Mouse (Mus musculus) liver, embryonic 13.5 days (tissue): ENCODE measurements around the gene Fsip1. TPM values are rescaled to one million over a fixed set of nuclear protein-coding genes. Genes with fewer than 3 reads are reported as not detected.
"Not testable (repeated sequence)": the region's sequence is repeated elsewhere in the genome, so short reads cannot be mapped to it uniquely, and the experiment has no call there.

Source experiments
- ATAC-seq: fragments of 200-750 bp; cut with Nextera tagmentation; 2 replicates; pipeline ENCODE4 v1.8.0; 2017; ENCODE audit warnings: low read depth, mild to moderate bottlenecking, moderate number of reproducible peaks, moderate library complexity
- DNase-seq: peaks from one replicate; pipeline ENCODE4 v3.0.0; 2022
- H3K27ac ChIP-seq: fragments of 300-500 bp; sonication (generic); 2 replicates; pipeline ENCODE4 v1.5.1; 2015; ENCODE audit warnings: moderate library complexity, mild to moderate bottlenecking, inconsistent platforms
- H3K27me3 ChIP-seq: fragments of 300-500 bp; sonication (generic); 2 replicates; pipeline ENCODE4 v1.6.1; 2015; ENCODE audit warnings: mild to moderate bottlenecking, inconsistent platforms
- H3K36me3 ChIP-seq: fragments of 300-500 bp; sonication (generic); 2 replicates; pipeline ENCODE4 v1.6.1; 2015; ENCODE audit warnings: mild to moderate bottlenecking, inconsistent platforms
- H3K4me1 ChIP-seq: fragments of 300-500 bp; sonication (generic); replicated peaks from 2 replicates; pipeline ENCODE4 v1.6.1; 2015; ENCODE audit warnings: inconsistent platforms
- H3K4me2 ChIP-seq: fragments of 300-500 bp; sonication (generic); 2 replicates; pipeline ENCODE4 v1.6.1; 2015; ENCODE audit warnings: inconsistent platforms, mild to moderate bottlenecking, moderate library complexity
- H3K4me3 ChIP-seq: fragments of 300-500 bp; sonication (generic); replicated peaks from 2 replicates; pipeline ENCODE4 v1.5.1; 2015; ENCODE audit warnings: mild to moderate bottlenecking, inconsistent platforms
- H3K9ac ChIP-seq: fragments of 300-500 bp; sonication (generic); 2 replicates; pipeline ENCODE4 v1.6.1; 2015; ENCODE audit warnings: mild to moderate bottlenecking, inconsistent platforms
- H3K9me3 ChIP-seq: fragments of 300-500 bp; sonication (generic); replicated peaks from 2 replicates; pipeline ENCODE4 v1.6.1; 2016; ENCODE audit warnings: inconsistent platforms
- WGBS: fragments of 180-500 bp; shearing (Covaris S2); methylation state at CpG from one replicate; pipeline ENCODE4 v1.1.7; 2015; ENCODE audit not compliant: insufficient replicate concordance; 5-methylcytosine and 5-hydroxymethylcytosine counted together
- polyA plus RNA-seq: library from polyadenylated mRNA; unstranded; fragments of >200 nt; fragmentation: Nextera tagmentation; extraction: Ambion mirVana; gene quantifications from 2 replicates; pipeline ENCODE4 v1.2.1, GENCODE M21; 2015

Fsip1 gene
- polyA plus RNA-seq = 0.13 and 0.16 TPM in 2 replicates

DNA sequence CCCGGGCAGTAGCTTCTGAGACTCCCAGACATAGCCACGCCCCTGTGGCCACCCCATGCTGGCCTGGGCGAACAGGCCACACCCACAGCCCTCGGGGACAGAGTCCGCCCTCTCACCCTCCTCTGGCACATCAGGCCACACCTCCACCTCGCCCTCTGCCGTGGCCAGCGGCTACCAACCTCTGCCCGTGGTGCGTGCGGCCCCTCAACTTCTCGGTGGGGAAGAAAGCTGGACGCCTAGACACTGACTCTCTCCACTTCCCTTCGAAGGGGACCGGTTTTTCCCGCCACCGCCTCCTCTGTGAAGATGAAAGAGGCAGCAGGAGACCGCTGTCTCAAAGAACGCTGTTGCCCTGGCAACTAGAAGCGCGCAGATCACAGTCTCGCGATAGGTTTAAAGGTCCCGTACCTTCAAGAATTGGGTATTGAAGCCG lies at the start of gene Fsip1:
Gene Fsip1, minus strand, starts transcription at position 346 of the 433 bp plus-strand sequence.
- DNase-seq = peak; percentile 64

DNA sequence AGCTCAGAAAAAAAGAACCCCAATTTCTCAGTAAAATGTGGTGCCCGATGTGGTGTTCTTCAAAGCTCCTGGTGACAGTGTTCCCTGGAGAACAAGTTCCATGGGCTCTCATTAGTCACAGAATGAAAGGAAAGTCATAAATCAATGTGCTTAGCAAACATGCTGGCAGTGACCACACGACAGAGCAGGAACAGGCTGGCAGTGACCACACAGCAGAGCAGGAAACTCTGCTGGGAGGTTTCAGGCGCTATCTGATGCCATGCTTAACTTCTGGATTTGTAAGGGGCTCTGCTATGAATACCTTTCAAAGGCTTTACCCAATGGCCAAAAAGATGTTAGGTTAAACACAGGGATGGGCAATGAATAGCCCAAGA lies 49.7 kb upstream of the Fsip1 start:
- H3K27me3 ChIP-seq = no peaks in the 10 kb centered on the region
- H3K4me2 ChIP-seq = no peak overlapping the region
- no peaks in the 10 kb centered on the region for H3K9me3 ChIP-seq
- H3K36me3 ChIP-seq = no peaks in the 10 kb centered on the region
- no peaks in the 10 kb centered on the region for H3K4me1 ChIP-seq
- peak overlapping the region; percentile 72 for H3K27ac ChIP-seq
- DNase-seq (no peak), ATAC-seq (0 out of 2 replicates have a peak, but pooled peaks have one; percentile 29)
- no peak overlapping the region for H3K4me3 ChIP-seq
- no peak overlapping the region for H3K9ac ChIP-seq
- 13% methylated on average over 3 of the region's 3 CpGs for WGBS

More for the DNA sequence above, at the start of gene Fsip1:
- Histone ChIP-seq H3K9me3 (no peaks in the 10 kb centered on the region), H3K4me2 (peak within 1 kb of the TSS; percentile 62), H3K27ac (no peak within 1 kb of the TSS), H3K36me3 (no peaks in the 10 kb centered on the region), H3K4me1 (peaks cover 6% of the 10 kb centered on the region; the same call in 1 of the 2 replicates), H3K27me3 (no peaks in the 10 kb centered on the region), H3K9ac (no peak within 1 kb of the TSS), H3K4me3 (peak within 1 kb of the TSS; percentile 56)
- WGBS = 1% methylated on average over 25 of the region's 25 CpGs
- ATAC-seq = peak; percentile 95

DNA sequence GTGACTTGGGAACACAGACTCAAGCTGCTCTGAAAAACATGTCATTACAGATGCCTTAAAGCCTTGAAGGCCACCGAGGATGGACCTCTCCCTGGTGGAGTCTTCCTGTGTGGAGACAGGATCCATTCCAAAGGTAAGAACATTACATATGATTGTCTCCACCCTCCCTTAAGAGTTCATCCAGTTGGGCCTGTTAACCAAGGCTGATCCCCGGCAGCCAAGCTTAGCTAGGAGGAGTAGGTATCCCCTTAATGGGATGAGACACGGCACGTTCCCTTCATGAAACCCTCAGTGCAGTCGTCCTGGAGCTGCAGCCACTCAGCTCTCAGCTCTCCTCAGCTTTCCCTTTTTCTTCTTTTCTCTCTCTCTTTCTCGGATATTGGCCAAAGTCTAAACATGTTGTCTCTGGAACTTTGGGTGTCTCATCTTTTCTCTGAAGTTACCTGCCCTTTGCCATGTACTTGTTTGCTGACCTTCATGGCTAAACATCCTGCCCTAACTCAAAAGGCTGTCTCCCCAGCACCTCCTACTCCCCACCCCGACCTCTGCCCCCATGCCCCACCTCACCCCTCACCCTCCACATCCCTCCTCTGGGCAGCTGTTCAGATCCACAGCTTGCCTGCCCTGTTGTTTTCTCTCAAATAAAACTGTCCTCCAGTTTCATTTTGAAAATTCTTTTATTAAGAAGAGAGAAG lies 49.2 kb upstream of the Fsip1 start:
- H3K9ac ChIP-seq = no peak overlapping the region
- H3K4me3 ChIP-seq = no peak overlapping the region
- no peaks in the 10 kb centered on the region for H3K36me3 ChIP-seq
- H3K9me3 ChIP-seq = no peaks in the 10 kb centered on the region
- H3K4me2 ChIP-seq = no peak overlapping the region
- peak; percentile 71 for ATAC-seq
- DNase-seq = no peak
- no peaks in the 10 kb centered on the region for H3K27me3 ChIP-seq
- WGBS = 56% methylated on average over 7 of the region's 7 CpGs
- H3K4me1 ChIP-seq = no peaks in the 10 kb centered on the region
- peak overlapping the region; percentile 72 for H3K27ac ChIP-seq

DNA sequence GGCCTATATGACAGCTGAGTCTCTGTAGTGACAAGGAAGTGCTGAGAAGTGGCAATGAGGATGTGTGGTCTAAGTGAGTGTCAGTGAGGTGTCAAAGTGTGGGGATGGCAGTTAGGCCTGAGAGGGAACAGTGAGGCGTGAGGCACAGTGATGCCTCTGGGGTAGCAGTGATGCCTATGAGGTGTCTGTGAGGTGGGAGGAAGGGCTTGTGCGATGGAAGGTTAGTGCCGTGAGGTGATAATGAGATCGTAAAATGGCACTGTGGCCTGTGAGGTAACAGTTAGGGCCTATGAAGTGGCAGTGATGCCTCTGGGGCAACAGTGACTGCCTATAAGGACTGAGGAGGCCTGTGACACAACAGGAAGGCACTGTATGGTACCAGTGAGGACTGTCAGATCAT lies 46.7 kb upstream of the Fsip1 start:
- H3K36me3 ChIP-seq = no peaks in the 10 kb centered on the region
- no peak for DNase-seq
- H3K9ac ChIP-seq = no peak overlapping the region
- no peak overlapping the region for H3K27ac ChIP-seq
- 70% methylated on average over 4 of the region's 4 CpGs for WGBS
- H3K27me3 ChIP-seq = no peaks in the 10 kb centered on the region
- no peaks in the 10 kb centered on the region for H3K9me3 ChIP-seq
- ATAC-seq = no peak
- H3K4me2 ChIP-seq = no peak overlapping the region
- no peaks in the 10 kb centered on the region for H3K4me1 ChIP-seq
- no peak overlapping the region for H3K4me3 ChIP-seq

DNA sequence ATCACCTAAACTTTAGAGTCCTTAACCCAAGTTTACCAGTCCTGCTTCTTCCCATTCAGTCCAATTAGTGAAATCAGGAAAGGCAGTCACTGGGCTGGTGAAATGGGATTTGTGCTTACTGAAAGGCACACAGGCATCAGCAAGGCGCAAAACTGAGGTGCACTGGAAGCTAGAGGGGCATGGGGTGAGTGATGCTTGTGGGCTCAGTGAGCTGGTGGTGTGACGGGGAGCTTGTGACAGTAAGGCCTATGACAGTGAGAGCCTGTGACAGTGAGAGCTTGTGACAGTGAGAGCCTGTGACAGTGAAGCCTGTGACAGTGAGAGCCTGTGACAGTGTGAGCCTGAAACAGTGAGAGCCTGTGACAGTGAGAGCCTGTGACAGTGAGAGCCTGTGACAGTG lies 44.9 kb upstream of the Fsip1 start:
- Histone ChIP-seq H3K27me3 (no peaks in the 10 kb centered on the region), H3K4me2 (no peak overlapping the region), H3K9me3 (no peaks in the 10 kb centered on the region), H3K27ac (no peak overlapping the region), H3K4me3 (no peak overlapping the region), H3K9ac (no peak overlapping the region), H3K4me1 (no peaks in the 10 kb centered on the region), H3K36me3 (no peaks in the 10 kb centered on the region)
- ATAC-seq (no peak), DNase-seq (no peak)
- WGBS = 62% methylated on average over 2 of the region's 2 CpGs

DNA sequence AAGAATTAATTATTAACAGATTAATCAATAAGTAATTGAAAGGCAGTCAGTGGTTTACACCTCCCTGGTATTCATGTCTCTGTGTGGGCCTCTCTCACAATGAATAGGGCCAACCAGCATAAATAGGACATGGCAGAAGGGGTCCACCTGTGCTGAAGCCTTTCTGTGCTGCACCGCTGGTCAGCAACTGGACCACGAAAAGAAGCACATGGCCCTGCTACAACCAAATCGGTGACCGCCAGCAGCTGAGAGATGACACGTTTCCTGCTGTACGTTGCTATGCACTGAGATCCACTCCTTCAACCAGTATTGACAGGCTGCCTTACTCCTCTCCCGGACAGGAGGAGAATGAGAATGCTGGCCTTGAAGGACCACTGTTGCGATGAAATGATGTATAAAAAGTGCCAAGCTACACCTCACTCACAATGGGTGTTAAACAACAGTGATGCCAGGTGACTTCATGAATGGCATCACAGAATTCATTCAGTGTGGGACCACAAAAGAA lies 44.3 kb upstream of the Fsip1 start:
- H3K9ac ChIP-seq = no peak overlapping the region
- no peak overlapping the region for H3K4me3 ChIP-seq
- no peak overlapping the region for H3K27ac ChIP-seq
- no peaks in the 10 kb centered on the region for H3K9me3 ChIP-seq
- H3K4me2 ChIP-seq = no peak overlapping the region
- no peak for ATAC-seq
- DNase-seq = no peak
- H3K36me3 ChIP-seq = no peaks in the 10 kb centered on the region
- H3K4me1 ChIP-seq = no peaks in the 10 kb centered on the region
- WGBS = 72% methylated on average over 8 of the region's 8 CpGs
- no peaks in the 10 kb centered on the region for H3K27me3 ChIP-seq

DNA sequence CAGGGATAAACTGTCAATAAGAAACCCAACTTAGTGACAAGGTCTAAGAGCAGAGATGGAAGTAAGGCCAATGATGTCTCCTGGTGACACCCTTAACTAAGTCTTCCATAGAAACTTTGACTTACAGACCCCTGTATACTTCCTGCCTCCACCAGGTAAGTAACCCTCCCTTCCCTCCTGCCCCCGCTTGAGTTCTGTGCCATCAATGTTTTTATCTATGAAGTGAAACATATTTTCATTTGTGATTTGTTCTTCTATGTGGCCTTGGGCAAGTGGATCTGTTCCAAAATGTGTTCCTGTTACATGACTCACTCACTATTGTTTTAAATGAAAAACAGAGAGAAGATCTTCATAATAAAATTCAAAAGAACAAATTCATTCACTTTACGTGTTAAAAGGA lies 43.2 kb upstream of the Fsip1 start:
- Histone ChIP-seq H3K36me3 (no peaks in the 10 kb centered on the region), H3K27ac (no peak overlapping the region), H3K4me2 (no peak overlapping the region), H3K27me3 (no peaks in the 10 kb centered on the region), H3K4me1 (no peaks in the 10 kb centered on the region), H3K4me3 (no peak overlapping the region), H3K9me3 (no peaks in the 10 kb centered on the region), H3K9ac (no peak overlapping the region)
- 77% methylated on average over 2 of the region's 2 CpGs for WGBS
- DNase-seq (no peak), ATAC-seq (no peak)

DNA sequence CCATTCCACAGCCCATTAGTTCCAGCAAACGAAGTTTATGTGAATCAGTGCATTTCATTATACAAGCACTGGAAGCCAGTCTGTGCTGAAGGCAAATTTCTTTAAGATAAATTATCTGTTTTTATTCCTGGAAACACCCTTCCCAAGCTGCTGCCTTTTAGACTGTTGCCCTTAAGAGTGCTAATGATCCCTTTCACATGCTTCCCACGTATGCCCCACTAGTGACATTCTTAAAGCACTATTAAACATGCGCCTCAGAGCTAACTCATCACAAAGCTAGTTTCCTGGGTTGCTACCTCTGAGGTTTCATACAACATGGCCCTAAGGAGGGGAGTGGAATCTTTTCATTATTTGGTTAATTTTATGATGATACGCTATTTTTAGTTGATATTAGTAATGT lies 41.8 kb upstream of the Fsip1 start:
- H3K9me3 ChIP-seq = no peaks in the 10 kb centered on the region
- 67% methylated on average over 4 of the region's 4 CpGs for WGBS

DNA sequence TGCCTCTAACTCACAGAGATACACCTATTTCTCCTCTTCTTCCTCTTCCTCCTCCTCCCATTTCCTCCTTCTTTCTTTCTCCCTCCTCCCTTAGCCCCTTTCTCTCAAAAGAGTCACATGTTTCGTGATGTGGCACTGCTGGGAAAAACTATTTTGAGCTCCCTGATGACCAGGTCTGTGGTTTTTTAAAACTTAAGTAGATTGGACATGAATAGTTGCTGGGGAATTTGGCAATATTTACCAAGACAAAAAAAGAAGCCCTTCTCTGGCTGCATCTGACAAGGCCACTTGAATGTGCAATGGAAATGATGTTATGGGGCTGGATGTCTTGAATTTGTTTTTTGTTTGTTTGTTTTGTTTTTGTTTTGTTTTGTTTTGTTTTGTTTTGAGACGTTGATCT lies 41.2 kb upstream of the Fsip1 start:
- no peak overlapping the region for H3K27ac ChIP-seq
- ATAC-seq = no peak
- H3K27me3 ChIP-seq = no peaks in the 10 kb centered on the region
- H3K36me3 ChIP-seq = no peaks in the 10 kb centered on the region
- 41% methylated on average over 2 of the region's 2 CpGs for WGBS
- H3K4me1 ChIP-seq = no peaks in the 10 kb centered on the region
- H3K9ac ChIP-seq = no peak overlapping the region
- H3K9me3 ChIP-seq = no peaks in the 10 kb centered on the region
- no peak overlapping the region for H3K4me2 ChIP-seq
- DNase-seq = no peak
- no peak overlapping the region for H3K4me3 ChIP-seq

More for the DNA sequence above, 41.8 kb upstream of the Fsip1 start:
- no peak overlapping the region for H3K4me3 ChIP-seq
- H3K27me3 ChIP-seq = no peaks in the 10 kb centered on the region
- H3K27ac ChIP-seq = no peak overlapping the region
- ATAC-seq = no peak
- DNase-seq = no peak
- no peaks in the 10 kb centered on the region for H3K36me3 ChIP-seq
- no peak overlapping the region for H3K9ac ChIP-seq
- no peak overlapping the region for H3K4me2 ChIP-seq
- no peaks in the 10 kb centered on the region for H3K4me1 ChIP-seq

DNA sequence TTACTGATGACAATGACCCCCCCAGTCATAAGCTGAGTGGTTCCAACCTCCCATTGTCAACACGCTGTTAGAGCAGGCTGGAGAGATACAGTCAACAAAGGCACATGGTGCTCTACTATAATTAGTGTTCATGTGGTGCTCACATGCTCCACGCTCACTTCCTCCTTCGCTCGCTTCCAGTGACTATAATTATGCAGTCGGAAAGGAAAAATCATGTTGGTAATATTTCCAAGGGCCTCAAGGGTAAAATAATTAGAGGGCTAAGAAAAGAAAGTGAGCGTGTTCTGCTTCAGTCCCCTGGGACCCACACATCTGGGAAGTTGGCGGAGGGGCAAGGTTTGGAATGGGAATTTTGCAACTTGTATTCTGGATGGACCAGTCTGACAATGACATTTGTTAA lies 38.7 kb upstream of the Fsip1 start:
- H3K9me3 ChIP-seq = no peaks in the 10 kb centered on the region
- no peak overlapping the region for H3K4me3 ChIP-seq
- no peak overlapping the region for H3K27ac ChIP-seq
- WGBS = 62% methylated on average over 7 of the region's 7 CpGs
- H3K36me3 ChIP-seq = no peaks in the 10 kb centered on the region
- no peak overlapping the region for H3K4me2 ChIP-seq
- no peaks in the 10 kb centered on the region for H3K4me1 ChIP-seq
- H3K27me3 ChIP-seq = no peaks in the 10 kb centered on the region
- H3K9ac ChIP-seq = no peak overlapping the region
- no peak for ATAC-seq
- no peak for DNase-seq

DNA sequence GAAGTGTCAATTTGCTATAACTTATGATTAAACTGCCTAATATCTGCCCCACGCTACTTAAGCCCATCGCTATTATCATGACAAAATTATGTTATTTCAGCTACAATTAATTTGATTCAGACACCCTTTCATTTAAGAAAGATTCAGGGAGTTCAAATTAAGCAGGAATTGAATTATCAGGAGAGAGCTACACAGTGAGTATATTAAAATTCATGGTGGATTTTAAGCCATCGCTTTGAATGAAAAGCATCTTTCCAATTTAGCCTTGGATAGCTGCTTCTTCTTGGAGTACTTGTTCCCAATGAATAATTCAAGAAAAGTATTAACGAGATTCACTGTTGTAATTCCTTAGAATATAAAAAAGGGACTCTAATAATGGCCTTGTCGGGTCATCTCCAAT lies 36.8 kb upstream of the Fsip1 start:
- H3K27ac ChIP-seq = no peak overlapping the region
- no peaks in the 10 kb centered on the region for H3K36me3 ChIP-seq
- DNase-seq (no peak), ATAC-seq (no peak)
- H3K9ac ChIP-seq = no peak overlapping the region
- H3K4me3 ChIP-seq = no peak overlapping the region
- no peaks in the 10 kb centered on the region for H3K9me3 ChIP-seq
- 70% methylated on average over 5 of the region's 5 CpGs for WGBS
- H3K27me3 ChIP-seq = no peaks in the 10 kb centered on the region
- no peaks in the 10 kb centered on the region for H3K4me1 ChIP-seq
- no peak overlapping the region for H3K4me2 ChIP-seq

DNA sequence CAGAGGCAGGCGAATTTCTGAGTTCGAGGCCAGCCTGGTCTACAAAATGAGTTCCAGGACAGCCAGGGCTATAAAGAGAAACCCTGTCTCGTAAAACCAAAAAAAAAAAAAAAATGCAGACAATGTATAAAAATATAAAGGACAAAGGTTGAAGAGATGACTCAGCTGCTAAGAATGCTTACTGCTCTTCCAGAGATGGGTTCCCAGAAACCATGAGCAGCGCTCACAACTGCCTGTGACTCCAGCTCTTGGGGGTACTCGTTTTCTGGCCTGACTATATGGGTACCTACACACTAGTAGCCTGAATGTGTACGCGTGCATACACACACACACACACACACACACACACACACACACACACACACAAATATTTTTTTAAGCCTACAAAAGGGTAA lies 32.3 kb upstream of the Fsip1 start:
- H3K9me3 ChIP-seq, DNase-seq, H3K27ac ChIP-seq, H3K4me2 ChIP-seq, H3K4me1 ChIP-seq, H3K27me3 ChIP-seq, ATAC-seq, H3K36me3 ChIP-seq, H3K4me3 ChIP-seq, H3K9ac ChIP-seq: not testable (repeated sequence)
- WGBS = 65% methylated on average over 7 of the region's 7 CpGs
